8 mouse cellular contexts compared by ENCODE assay signal in genomic region chr17:56614391-56615135, GRCm38 (mm10). TPM values are rescaled to one million over a fixed set of nuclear protein-coding genes. Genes with fewer than 3 reads are reported as not detected.
A peak's percentile ranks its signal among the peaks of the same experiment; 100 is the strongest.
DNase-seq lines count a peak whose midpoint lies in the region; TF ChIP-seq lines count a peak whose summit lies in the region.

No protein-coding gene starts in this region.

- peak; percentile 92 for DNase-seq in heart, adult 11 months
- DNase-seq in heart, postnatal 36 days, result no peak
- no peak for DNase-seq in CH12.LX (ENCODE audit: extremely low read depth)
- no peak for DNase-seq in forebrain, embryonic 10.5 days (ENCODE audit: extremely low spot score, low spot score)
- DNase-seq in limb, embryonic 10.5 days (ENCODE audit: low spot score), result no peak
- no peak for DNase-seq in gastrocnemius, adult 8-10 months (ENCODE audit: low spot score in 2 of 2)
- no peak for DNase-seq in spleen, adult 18-20 months

- peak overlapping the region; percentile 85; the same call in 1 of the 2 replicates for H3K27ac ChIP-seq in CH12.LX (ENCODE audit: insufficient read depth, low read depth)
- peak overlapping the region; percentile 96 for H3K27ac ChIP-seq in forebrain, embryonic 10.5 days
- H3K27ac ChIP-seq in limb, embryonic 10.5 days, result peak overlapping the region; percentile 96
- H3K27ac ChIP-seq in olfactory bulb, adult 2 months (ENCODE audit: insufficient read depth, low read depth, low read length), result no peak overlapping the region

- H3K9me3 ChIP-seq in CH12.LX (replicated peaks; ENCODE audit: low read length), result no peaks in the 10 kb centered on the region
- H3K9me3 ChIP-seq in forebrain, embryonic 10.5 days, result no peaks in the 10 kb centered on the region
- no peaks in the 10 kb centered on the region for H3K9me3 ChIP-seq in limb, embryonic 10.5 days (replicated peaks)

- H3K36me3 ChIP-seq in CH12.LX (replicated peaks in 1 of 2; ENCODE audit: control insufficient read depth in 1 of 2, insufficient read depth in 1 of 2, low read length in 1 of 2), result peaks cover 58 to 60% of the 10 kb centered on the region in 2 experiments
- peaks cover 58% of the 10 kb centered on the region for H3K36me3 ChIP-seq in forebrain, embryonic 10.5 days (replicated peaks)
- peaks cover 59% of the 10 kb centered on the region for H3K36me3 ChIP-seq in limb, embryonic 10.5 days

- peaks cover 38% of the 10 kb centered on the region for H3K79me2 ChIP-seq in CH12.LX (replicated peaks; ENCODE audit: control insufficient read depth, extremely low read depth, insufficient read depth, poor library complexity, severe bottlenecking)

- dilution Hi-C loops in CH12.LX (cut with MboI; ENCODE audit: extremely low pct_ligation_motif_present, extremely low pct_unique_long_range_greater_than_20kb, low sequenced_read_pairs), result no loop called here

- peaks cover 21 to 51% of the 10 kb centered on the region in 2 experiments for H3K4me1 ChIP-seq in CH12.LX (ENCODE audit: control insufficient read depth in 1 of 2, insufficient read depth in 2 of 2)
- H3K4me1 ChIP-seq in forebrain, embryonic 10.5 days, result peaks cover 47% of the 10 kb centered on the region
- peaks cover 38% of the 10 kb centered on the region for H3K4me1 ChIP-seq in limb, embryonic 10.5 days
- peaks cover 19% of the 10 kb centered on the region for H3K4me1 ChIP-seq in olfactory bulb, adult 2 months (ENCODE audit: control insufficient read depth, insufficient read depth, low read length)

- no peak for TF ChIP-seq RAD21 in CH12.LX (IDR thresholded peaks at IDR 0.05; ENCODE audit: low read depth, low read length)

- intact Hi-C loops in heart, postnatal 36 days (cut with DNase I), result loop anchor here (5.0 to 10.0 kb wide), 3 partner anchors 103 to 660 kb away; partner anchors contain the start of genes Dus3l, Ndufa11, Vav1 and Vmac

- in situ Hi-C loops in CH12.LX (cut with MboI; ENCODE audit: low pct_ligation_motif_present, low pct_unique_long_range_greater_than_20kb, low sequenced_read_pairs), result no loop called here

- TF ChIP-seq CTCF in CH12.LX (conservative IDR thresholded peaks at IDR 0.05 in 1 of 2, IDR thresholded peaks at IDR 0.05 in 1 of 2; ENCODE audit: low read depth in 2 of 2, low read length in 2 of 2), result peak in 1 of 2 experiments; percentile 5; a peak in 1 of 4 replicates
- no peak for TF ChIP-seq CTCF in olfactory bulb, adult 2 months (IDR thresholded peaks at IDR 0.05; ENCODE audit: insufficient read depth, low read depth, low read length)

- H3K9ac ChIP-seq in CH12.LX (ENCODE audit: insufficient read depth, low read depth), result peak overlapping the region; percentile 71

- WGBS in forebrain, embryonic 10.5 days, result 36% methylated on average over 14 of the region's 14 CpGs
- 33% methylated on average over 14 of the region's 14 CpGs for WGBS in limb, embryonic 10.5 days
- WGBS in olfactory bulb, adult 2 months, result 23% methylated on average over 14 of the region's 14 CpGs

- no peaks in the 10 kb centered on the region for H3K27me3 ChIP-seq in CH12.LX (replicated peaks)
- H3K27me3 ChIP-seq in forebrain, embryonic 10.5 days (ENCODE audit: poor library complexity, severe bottlenecking), result no peaks in the 10 kb centered on the region
- H3K27me3 ChIP-seq in limb, embryonic 10.5 days (ENCODE audit: low read depth, poor library complexity, severe bottlenecking), result no peaks in the 10 kb centered on the region

- TF ChIP-seq POLR2A in CH12.LX (IDR thresholded peaks at IDR 0.05; ENCODE audit: low read depth, low read length), result peak; percentile 52
- TF ChIP-seq POLR2A in olfactory bulb, adult 2 months (IDR thresholded peaks at IDR 0.05; ENCODE audit: insufficient read depth, low read depth, low read length), result no peak

- peak overlapping the region; percentile 62 for H3K4me2 ChIP-seq in CH12.LX (ENCODE audit: insufficient read depth, low read depth, poor library complexity, severe bottlenecking)

- TF ChIP-seq EP300 in CH12.LX (IDR thresholded peaks at IDR 0.05; ENCODE audit: low read length), result no peak

- peak overlapping the region; percentile 70 to 84 (median 82) for H3K4me3 ChIP-seq in CH12.LX (replicated peaks in 1 of 3; ENCODE audit: low read depth in 2 of 3, low read length in 2 of 3, poor library complexity in 1 of 3)
- H3K4me3 ChIP-seq in forebrain, embryonic 10.5 days, result peak overlapping the region; percentile 83
- H3K4me3 ChIP-seq in limb, embryonic 10.5 days, result peak overlapping the region; percentile 80
- H3K4me3 ChIP-seq in olfactory bulb, adult 2 months (ENCODE audit: insufficient read depth, low read depth, low read length), result peak overlapping the region; percentile 55

TF ChIP-seq in CH12.LX, 34 proteins besides CTCF, POLR2A, EP300 and RAD21 (continues in another document):
- TF ChIP-seq ZC3H11A (IDR thresholded peaks at IDR 0.05; ENCODE audit: low read depth, low read length) (no peak), USF2 (conservative IDR thresholded peaks at IDR 0.05; ENCODE audit: low read depth, low read length) (no peak), JUN (IDR thresholded peaks at IDR 0.05; ENCODE audit: insufficient read depth, low read depth, low read length) (no peak), TBP (conservative IDR thresholded peaks at IDR 0.05; ENCODE audit: low read depth, low read length) (no peak), GABPA (IDR thresholded peaks at IDR 0.05; ENCODE audit: insufficient replicate concordance, low read depth, low read length) (no peak), CHD1 (IDR thresholded peaks at IDR 0.05; ENCODE audit: low read depth, low read length) (no peak), SMC3 (IDR thresholded peaks at IDR 0.05; ENCODE audit: low read depth, low read length) (no peak), CHD2 (IDR thresholded peaks at IDR 0.05; ENCODE audit: low read length) (0 out of 2 replicates have a peak, but pooled peaks have one; percentile 58), ZMIZ1 (IDR thresholded peaks at IDR 0.05; ENCODE audit: low read depth, low read length) (peak; percentile 62; the same call in 1 of the 2 replicates), HCFC1 (IDR thresholded peaks at IDR 0.05; ENCODE audit: low read depth, low read length) (no peak; the same call in 1 of the 2 replicates), JUND (conservative IDR thresholded peaks at IDR 0.05; ENCODE audit: low read depth, low read length) (no peak), TCF12 (IDR thresholded peaks at IDR 0.05; ENCODE audit: low read depth, low read length) (0 out of 2 replicates have a peak, but pooled peaks have one; percentile 25), MEF2A (IDR thresholded peaks at IDR 0.05; ENCODE audit: borderline replicate concordance, low read depth, low read length) (no peak)

RNA-seq across cellular contexts. Expression of gene Rpl36, which starts 1.3 kb away (rescaled TPM):
- total RNA-seq in heart, postnatal 36 days (2021), result 100 to 1,000 TPM; 724 to 728 TPM
- total RNA-seq in CH12.LX (2012; rRNA removed) (4,187 and 4,995 TPM in 2 replicates), CH12.LX (2014; rRNA removed) (1,342 and 1,734 TPM in 2 replicates)
- polyA plus RNA-seq in CH12.LX (2012; ENCODE audit: insufficient read length, low read depth), result 1,364 and 1,412 TPM in 2 replicates
- polyA plus RNA-seq in forebrain, embryonic 10.5 days (2016; fragmentation: Nextera tagmentation; extraction: Ambion mirVana), result 1,518 and 1,601 TPM in 2 replicates
- 1,560 and 1,788 TPM in 2 replicates for polyA plus RNA-seq in limb, embryonic 10.5 days (2016; fragmentation: Nextera tagmentation; extraction: Ambion mirVana)
- not detected in 2 replicates for polyA plus RNA-seq in olfactory bulb, adult 2 months (2012; ENCODE audit: insufficient read depth, insufficient read length, low replicate concordance, missing spikeins)
- total RNA-seq in gastrocnemius, adult 8-10 months (2022), result 100 to 1,000 TPM; 576 to 726 (median 610) TPM

RNA-seq across cellular contexts. Expression of gene 2410015M20Rik, which starts 5.0 kb away (rescaled TPM):
- 100 to 1,000 TPM; 342 to 346 TPM for total RNA-seq in heart, postnatal 36 days (2021)
- total RNA-seq in CH12.LX (2012; rRNA removed) (249 and 272 TPM in 2 replicates), CH12.LX (2014; rRNA removed) (154 TPM in 2 replicates)
- polyA plus RNA-seq in CH12.LX (2012; ENCODE audit: insufficient read length, low read depth), result 178 and 202 TPM in 2 replicates
- 192 and 193 TPM in 2 replicates for polyA plus RNA-seq in forebrain, embryonic 10.5 days (2016; fragmentation: Nextera tagmentation; extraction: Ambion mirVana)
- 205 and 206 TPM in 2 replicates for polyA plus RNA-seq in limb, embryonic 10.5 days (2016; fragmentation: Nextera tagmentation; extraction: Ambion mirVana)
- not detected in 2 replicates for polyA plus RNA-seq in olfactory bulb, adult 2 months (2012; ENCODE audit: insufficient read depth, insufficient read length, low replicate concordance, missing spikeins)
- 100 to 1,000 TPM; 119 to 142 (median 131) TPM for total RNA-seq in gastrocnemius, adult 8-10 months (2022)

RNA-seq across cellular contexts. Expression of gene Lonp1, which starts 12.1 kb away (rescaled TPM):
- 100 to 1,000 TPM; 118 to 124 TPM for total RNA-seq in heart, postnatal 36 days (2021)
- total RNA-seq in CH12.LX (2012; rRNA removed) (115 and 151 TPM in 2 replicates), CH12.LX (2014; rRNA removed) (65.4 and 69.6 TPM in 2 replicates)
- polyA plus RNA-seq in CH12.LX (2012; ENCODE audit: insufficient read length, low read depth), result 99.4 and 112 TPM in 2 replicates
- polyA plus RNA-seq in forebrain, embryonic 10.5 days (2016; fragmentation: Nextera tagmentation; extraction: Ambion mirVana), result 61.8 and 62.3 TPM in 2 replicates
- polyA plus RNA-seq in limb, embryonic 10.5 days (2016; fragmentation: Nextera tagmentation; extraction: Ambion mirVana), result 67.7 and 73.2 TPM in 2 replicates
- polyA plus RNA-seq in olfactory bulb, adult 2 months (2012; ENCODE audit: insufficient read depth, insufficient read length, low replicate concordance, missing spikeins), result not detected in 2 replicates
- 10 to 100 TPM; 63.0 to 69.4 (median 67.5) TPM for total RNA-seq in gastrocnemius, adult 8-10 months (2022)

RNA-seq across cellular contexts. Expression of gene Catsperd, which starts 13.4 kb away (rescaled TPM):
- total RNA-seq in heart, postnatal 36 days (2021), result not detected
- 0.21 and 0.25 TPM in 2 replicates for total RNA-seq in CH12.LX (2012; rRNA removed)
- 0.16 and 0.49 TPM in 2 replicates for total RNA-seq in CH12.LX (2014; rRNA removed)
- polyA plus RNA-seq in CH12.LX (2012; ENCODE audit: insufficient read length, low read depth), result 0.36 and 0.45 TPM in 2 replicates
- 0.53 and 0.81 TPM in 2 replicates for polyA plus RNA-seq in forebrain, embryonic 10.5 days (2016; fragmentation: Nextera tagmentation; extraction: Ambion mirVana)
- 0.54 and 1.0 TPM in 2 replicates for polyA plus RNA-seq in limb, embryonic 10.5 days (2016; fragmentation: Nextera tagmentation; extraction: Ambion mirVana)
- polyA plus RNA-seq in olfactory bulb, adult 2 months (2012; ENCODE audit: insufficient read depth, insufficient read length, low replicate concordance, missing spikeins), result not detected in 2 replicates
- total RNA-seq in gastrocnemius, adult 8-10 months (2022), result not detected

RNA-seq across cellular contexts. Expression of gene Safb, which starts 29.9 kb away (rescaled TPM):
- 10 to 100 TPM; 55.1 to 65.8 TPM for total RNA-seq in heart, postnatal 36 days (2021)
- total RNA-seq in CH12.LX (2012; rRNA removed), result 75.9 and 88.5 TPM in 2 replicates
- total RNA-seq in CH12.LX (2014; rRNA removed), result 19.7 and 25.4 TPM in 2 replicates
- polyA plus RNA-seq in CH12.LX (2012; ENCODE audit: insufficient read length, low read depth), result 135 and 142 TPM in 2 replicates
- polyA plus RNA-seq in forebrain, embryonic 10.5 days (2016; fragmentation: Nextera tagmentation; extraction: Ambion mirVana), result 160 and 172 TPM in 2 replicates
- 161 and 183 TPM in 2 replicates for polyA plus RNA-seq in limb, embryonic 10.5 days (2016; fragmentation: Nextera tagmentation; extraction: Ambion mirVana)
- polyA plus RNA-seq in olfactory bulb, adult 2 months (2012; ENCODE audit: insufficient read depth, insufficient read length, low replicate concordance, missing spikeins), result 696 TPM in 1 of 2 replicates, not detected in the other
- total RNA-seq in gastrocnemius, adult 8-10 months (2022), result 10 to 100 TPM; 29.6 to 46.7 (median 37.6) TPM

Comparison
In these comparisons a context has a peak if more than half of its experiments do, and no peak if none do; other contexts are left out.
1. RNA of gene 2410015M20Rik, which starts 5.0 kb away (polyA plus RNA-seq): 205 to 206 TPM in limb, embryonic 10.5 days, 178 to 202 TPM in CH12.LX and 192 to 193 TPM in forebrain, embryonic 10.5 days; not detected in olfactory bulb, adult 2 months; every median in the first group is over 100 times any median in the second.
2. RNA of gene Lonp1, which starts 12.1 kb away (polyA plus RNA-seq): 99.4 to 112 TPM in CH12.LX, 67.7 to 73.2 TPM in limb, embryonic 10.5 days and 61.8 to 62.3 TPM in forebrain, embryonic 10.5 days; not detected in olfactory bulb, adult 2 months; every median in the first group is over 10 times any median in the second.
3. Peak in every context shown above with its lines, with median percentiles within 50 percentile points of each other: H3K4me3 ChIP-seq.